Mouse (Mus musculus) Patski (cell line): ENCODE measurements around the gene Spata33. TPM values are rescaled to one million over a fixed set of nuclear protein-coding genes. Genes with fewer than 3 reads are reported as not detected.
A peak's percentile ranks its signal among the peaks of the same experiment; 100 is the strongest.
"Not testable (repeated sequence)": the region's sequence is repeated elsewhere in the genome, so short reads cannot be mapped to it uniquely, and the experiment has no call there.

Source experiments
- ATAC-seq: fragments of 100-300 bp; one replicate; pipeline ENCODE4 v1.8.0; 2021
- CTCF ChIA-PET: fragments of 350-600 bp; sonication (Branson Sonifier 250); formaldehyde crosslinking; loops from one replicate; lab custom pipeline; 2022; ENCODE audit warnings: inconsistent platforms; lab: Charles Lee
- POLR2A ChIA-PET: fragments of 350-600 bp; sonication (Branson Sonifier 250); formaldehyde crosslinking; loops from one replicate; lab custom pipeline; 2022; ENCODE audit warnings: antibody characterized with exemption, inconsistent platforms; lab: Charles Lee
- DNase-seq: peaks from one replicate; pipeline ENCODE4 v3.0.0-alpha.2; 2011; ENCODE audit warnings: low read depth, low spot score
- H3K27me3 ChIP-seq: fragments of 371-371 bp; one replicate; pipeline ENCODE4 v1.5.1; 2021
- CTCF ChIP-seq: fragments of 100-300 bp; IDR thresholded peaks from one replicate; pipeline ENCODE4 v1.5.1; 2021
- in situ Hi-C: fragments of 300-500 bp; cut with MboI; formaldehyde crosslinking; loops from 3 replicates; pipeline ENCODE4 v1.11.1; 2018; ENCODE audit warnings: low pct_unique_long_range_greater_than_20kb, mixed read lengths
- polyA plus RNA-seq: library from polyadenylated mRNA; unstranded; gene quantifications from one replicate; pipeline ENCODE4 v1.2.3, GENCODE M21; 2021

The Spata33 gene
- polyA plus RNA-seq, 1 experiment from 2014 or later, result 5.4 TPM

GRCm38 (mm10) chr8:123244382-123244781 lies 31.8 kb downstream of the Spata33 start:
- in situ Hi-C loops, result no loop called here
- POLR2A ChIA-PET, result interaction anchor here (1.3 kb wide), 1 partner anchor 8 kb away, joined by 4 read pairs; the partner anchor contains the start of gene Spata2l
- CTCF ChIA-PET, result no interaction called here
- DNase-seq (no peak), ATAC-seq (no peak)
- no peaks in the 10 kb centered on the region for H3K27me3 ChIP-seq
- no peak for TF ChIP-seq CTCF

- no peaks in the 10 kb centered on the region for H3K27me3 ChIP-seq
- POLR2A ChIA-PET, result interaction anchor here (1.3 kb wide), 1 partner anchor 9 kb away, joined by 4 read pairs; the partner anchor contains the start of gene Spata2l
- ATAC-seq (no peak), DNase-seq (no peak)
- CTCF ChIA-PET, result interaction anchor here (1.2 to 1.9 kb wide), 2 partner anchors 9 to 10 kb away, joined by 3 to 5 read pairs; partner anchors contain the start of gene Spata2l
- TF ChIP-seq CTCF, result no peak
- in situ Hi-C loops, result no loop called here
Measured at GRCm38 (mm10) chr8:123245543-123245942, 32.9 kb downstream of the Spata33 start.

GRCm38 (mm10) chr8:123247748-123248147 lies 35.1 kb downstream of the Spata33 start:
- ChIA-PET CTCF (no interaction called here), POLR2A (no interaction called here)
- no peak for DNase-seq
- in situ Hi-C loops, result no loop called here
- no peak for TF ChIP-seq CTCF
- no peak for ATAC-seq
- no peaks in the 10 kb centered on the region for H3K27me3 ChIP-seq

- CTCF ChIA-PET, result interaction anchor here (1.0 kb wide), 1 partner anchor 15 kb away, joined by 3 read pairs; no protein-coding TSS in a partner anchor
- POLR2A ChIA-PET, result no interaction called here
- no peak for TF ChIP-seq CTCF
- no peaks in the 10 kb centered on the region for H3K27me3 ChIP-seq
- no peak for ATAC-seq
- in situ Hi-C loops, result no loop called here
- no peak for DNase-seq
Measured at GRCm38 (mm10) chr8:123248596-123248995, 36.0 kb downstream of the Spata33 start.

- ChIA-PET CTCF (interaction anchor here (1.3 to 1.6 kb wide), 2 partner anchors 9 to 17 kb away, joined by 3 to 4 read pairs; no protein-coding TSS in a partner anchor), POLR2A (interaction anchor here (1.5 kb wide), 2 partner anchors 12 to 17 kb away, joined by 3 to 4 read pairs; no protein-coding TSS in a partner anchor)
- DNase-seq (no peak), ATAC-seq (no peak)
- no peaks in the 10 kb centered on the region for H3K27me3 ChIP-seq
- TF ChIP-seq CTCF, result no peak
- in situ Hi-C loops, result no loop called here
Measured at GRCm38 (mm10) chr8:123250940-123251339, 38.3 kb downstream of the Spata33 start.

- no peaks in the 10 kb centered on the region for H3K27me3 ChIP-seq
- ChIA-PET CTCF (no interaction called here), POLR2A (interaction anchor here (1.3 to 1.7 kb wide), 2 partner anchors 14 to 17 kb away, joined by 4 to 6 read pairs; partner anchors contain the start of gene Spata2l)
- ATAC-seq, result no peak
- TF ChIP-seq CTCF, result no peak
- no peak for DNase-seq
- in situ Hi-C loops, result no loop called here
Measured at GRCm38 (mm10) chr8:123252925-123253324, 40.3 kb downstream of the Spata33 start.

- in situ Hi-C loops, result no loop called here
- no peaks in the 10 kb centered on the region for H3K27me3 ChIP-seq
- DNase-seq, result no peak
- no peak for TF ChIP-seq CTCF
- ATAC-seq, result peak; percentile 13
- CTCF ChIA-PET, result no interaction called here
- POLR2A ChIA-PET, result interaction anchor here (1.3 to 1.7 kb wide), 2 partner anchors 15 to 18 kb away, joined by 4 to 6 read pairs; partner anchors contain the start of gene Spata2l
Measured at GRCm38 (mm10) chr8:123253451-123254098, 40.9 kb downstream of the Spata33 start.

- TF ChIP-seq CTCF, result no peak
- ChIA-PET POLR2A (interaction anchor here (1.1 to 1.5 kb wide), 5 partner anchors 11 to 30 kb away, joined by 3 to 7 read pairs (median 4); partner anchors contain the start of genes Cdk10 and Spata2l), CTCF (no interaction called here)
- no peaks in the 10 kb centered on the region for H3K27me3 ChIP-seq
- ATAC-seq (peak; percentile 79), DNase-seq (peak; percentile 13)
- in situ Hi-C loops, result no loop called here
Measured at GRCm38 (mm10) chr8:123254099-123254885, 41.7 kb downstream of the Spata33 start, which contains the start of the genes Zfp276 and Vps9d1. Gene Zfp276 (plus strand): TSS chr8:123254195. Gene Vps9d1 (minus strand): TSS chr8:123254348.

GRCm38 (mm10) chr8:123255170-123255569 lies 42.5 kb downstream of the Spata33 start:
- ChIA-PET CTCF (interaction anchor here (1.0 to 1.4 kb wide), 2 partner anchors 9 to 13 kb away, joined by 3 to 5 read pairs; no protein-coding TSS in a partner anchor), POLR2A (interaction anchor here (1.1 to 1.5 kb wide), 4 partner anchors 10 to 31 kb away, joined by 3 to 7 read pairs (median 4); partner anchors contain the start of gene Cdk10)
- in situ Hi-C loops, result no loop called here
- no peaks in the 10 kb centered on the region for H3K27me3 ChIP-seq
- TF ChIP-seq CTCF, result no peak
- ATAC-seq, result no peak
- no peak for DNase-seq

- no peak for DNase-seq
- ATAC-seq, result no peak
- ChIA-PET CTCF (no interaction called here), POLR2A (interaction anchor here (0.6 kb wide), 1 partner anchor 828 kb away, joined by 3 read pairs; no protein-coding TSS in a partner anchor)
- in situ Hi-C loops, result no loop called here
- TF ChIP-seq CTCF, result no peak
- H3K27me3 ChIP-seq, result no peaks in the 10 kb centered on the region
Measured at GRCm38 (mm10) chr8:123257114-123257513, 44.5 kb downstream of the Spata33 start.

GRCm38 (mm10) chr8:123257593-123257992 lies 45.0 kb downstream of the Spata33 start:
- CTCF ChIA-PET, in situ Hi-C loops, DNase-seq, H3K27me3 ChIP-seq, ATAC-seq: not testable (repeated sequence)
- POLR2A ChIA-PET, result interaction anchor here (0.6 kb wide), 2 partner anchors 69 to 829 kb away, joined by 3 read pairs; no protein-coding TSS in a partner anchor
